Mouse (Mus musculus) lung, postnatal 10 days (tissue): ENCODE data around the gene Ddx17.

Source experiments
- DNase-seq: peaks from one replicate; pipeline ENCODE4 v3.0.0; 2021

The Ddx17 gene

GRCm38 (mm10) chr15:79517710-79518109, 28.8 kb downstream of the Ddx17 start:
- DNase-seq = no peak

- peak; percentile 90 for DNase-seq
Observed at GRCm38 (mm10) chr15:79516171-79517096, 30.1 kb downstream of the Ddx17 start, which contains the start of gene Kdelr3. Gene Kdelr3, plus strand, starts transcription at chr15:79516411.

- peak; percentile 60 for DNase-seq
Observed at GRCm38 (mm10) chr15:79513940-79514339, 32.6 kb downstream of the Ddx17 start.

- DNase-seq = peak; percentile 94
Observed at GRCm38 (mm10) chr15:79511553-79512320, 34.8 kb downstream of the Ddx17 start.

- DNase-seq = no peak
Observed at GRCm38 (mm10) chr15:79510425-79510824, 36.1 kb downstream of the Ddx17 start.

- no peak for DNase-seq
Observed at GRCm38 (mm10) chr15:79509998-79510397, 36.5 kb downstream of the Ddx17 start.

GRCm38 (mm10) chr15:79507055-79507828, 39.3 kb downstream of the Ddx17 start:
- no peak for DNase-seq

GRCm38 (mm10) chr15:79506460-79506859, 40.1 kb downstream of the Ddx17 start:
- DNase-seq = no peak

- peak; percentile 74 for DNase-seq
Observed at GRCm38 (mm10) chr15:79505616-79506283, 40.8 kb downstream of the Ddx17 start.

GRCm38 (mm10) chr15:79504707-79505452, 41.7 kb downstream of the Ddx17 start, which contains the start of gene Kcnj4:
Gene Kcnj4, minus strand, starts transcription at chr15:79505241.
- no peak for DNase-seq

GRCm38 (mm10) chr15:79503438-79503837, 43.1 kb downstream of the Ddx17 start:
- no peak for DNase-seq

- no peak for DNase-seq
Observed at GRCm38 (mm10) chr15:79502891-79503341, 43.6 kb downstream of the Ddx17 start.

GRCm38 (mm10) chr15:79500110-79500509, 46.4 kb downstream of the Ddx17 start:
- no peak for DNase-seq

- no peak for DNase-seq
Observed at GRCm38 (mm10) chr15:79493527-79493926, 53.0 kb downstream of the Ddx17 start.

GRCm38 (mm10) chr15:79489463-79489862, 57.1 kb downstream of the Ddx17 start:
- no peak for DNase-seq

- DNase-seq = no peak
Observed at GRCm38 (mm10) chr15:79481181-79481688, 65.3 kb downstream of the Ddx17 start.
